Mouse (Mus musculus): Measurements from ENCODE around the gene Eloa.

DNA sequence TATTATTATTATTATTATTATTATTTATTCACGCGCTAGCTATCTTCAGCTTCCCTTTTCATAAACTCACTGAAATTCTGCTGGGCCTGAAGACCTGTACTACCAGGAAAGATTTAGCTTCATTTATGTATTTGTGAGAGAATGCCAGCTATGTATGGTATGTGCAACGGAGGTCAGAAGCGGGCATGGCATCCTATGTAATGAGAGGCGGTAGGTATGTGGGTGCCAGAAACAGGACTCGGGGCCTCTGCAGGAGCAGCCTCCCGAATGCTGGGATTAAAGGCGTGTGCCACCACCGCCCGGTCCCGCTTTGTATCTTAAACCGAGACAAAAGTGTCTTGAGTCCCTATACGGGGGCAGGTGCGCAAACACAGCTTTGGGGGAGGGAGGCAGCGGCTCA lies 58.6 kb downstream of the Eloa start:
- TF ChIP-seq CHD2 (IDR thresholded peaks at IDR 0.05; ENCODE audit: low read depth, low read length) (no peak), MAFK (IDR thresholded peaks at IDR 0.05; ENCODE audit: insufficient read depth, low read depth, low read length) (no peak), ZC3H11A (IDR thresholded peaks at IDR 0.05; ENCODE audit: borderline replicate concordance, low read depth, low read length) (no peak), HCFC1 (IDR thresholded peaks at IDR 0.05; ENCODE audit: borderline replicate concordance, insufficient read depth, low read length) (no peak), ZNF384 (IDR thresholded peaks at IDR 0.05; ENCODE audit: low read depth, low read length) (no peak)

Measured in ES-E14 (cell line).